Mouse (Mus musculus) heart, postnatal 0 days (tissue): ENCODE results near the gene Plekhn1. TPM values are rescaled to one million over a fixed set of nuclear protein-coding genes. Genes with fewer than 3 reads are reported as not detected.

Source experiments
- ATAC-seq: fragments of 200-750 bp; cut with Nextera tagmentation; 2 replicates; pipeline ENCODE4 v1.8.0; 2017; ENCODE audit warnings: low read depth, moderate number of reproducible peaks, moderate library complexity; ENCODE audit not compliant: insufficient read depth
- DNase-seq: peaks from one replicate; pipeline ENCODE4 v3.0.0-alpha.2; 2016; ENCODE audit warnings: low spot score
- H3K27ac ChIP-seq: fragments of 300-500 bp; sonication (generic); 2 replicates; pipeline ENCODE4 v1.5.1; 2014; ENCODE audit warnings: low read depth, mild to moderate bottlenecking
- H3K27me3 ChIP-seq: fragments of 300-500 bp; sonication (generic); 2 replicates; pipeline ENCODE4 v1.6.1; 2014; ENCODE audit warnings: low read length, mixed read lengths; ENCODE audit not compliant: control insufficient read depth, insufficient read depth
- H3K36me3 ChIP-seq: fragments of 300-500 bp; sonication (generic); replicated peaks from 2 replicates; pipeline ENCODE4 v1.6.1; 2014; ENCODE audit warnings: low read length, mixed read lengths; ENCODE audit not compliant: control insufficient read depth, insufficient read depth
- H3K4me1 ChIP-seq: fragments of 300-500 bp; sonication (generic); 2 replicates; pipeline ENCODE4 v1.6.1; 2014; ENCODE audit warnings: antibody characterized with exemption; ENCODE audit not compliant: control insufficient read depth, insufficient read depth
- H3K4me2 ChIP-seq: fragments of 300-500 bp; sonication (generic); 2 replicates; pipeline ENCODE4 v1.6.1; 2014; ENCODE audit warnings: low read depth, mild to moderate bottlenecking, low read length, moderate library complexity
- H3K4me3 ChIP-seq: fragments of 300-500 bp; sonication (generic); 2 replicates; pipeline ENCODE4 v1.5.1; 2014; ENCODE audit warnings: low read depth, low read length
- H3K9ac ChIP-seq: fragments of 300-500 bp; sonication (generic); replicated peaks from 2 replicates; pipeline ENCODE4 v1.6.1; 2014; ENCODE audit warnings: low read depth, low read length, mixed read lengths
- H3K9me3 ChIP-seq: fragments of 300-500 bp; sonication (generic); replicated peaks from 2 replicates; pipeline ENCODE4 v1.6.1; 2016; ENCODE audit warnings: low read length; ENCODE audit not compliant: control insufficient read depth
- CTCF ChIP-seq: IDR thresholded peaks from 2 replicates; pipeline ENCODE4 v1.5.1; 2016; ENCODE audit warnings: antibody characterized with exemption, control low read depth, low read depth
- EP300 ChIP-seq: IDR thresholded peaks from 2 replicates; pipeline ENCODE4 v1.6.1; 2016; ENCODE audit warnings: antibody characterized with exemption, low read depth
- WGBS: fragments of 180-500 bp; shearing (Covaris S2); extraction: QIAGEN DNeasy Blood & Tissue Kit; methylation state at CpG from one replicate; pipeline ENCODE4 v1.1.7; 2014; 5-methylcytosine and 5-hydroxymethylcytosine counted together
- polyA plus RNA-seq: library from polyadenylated mRNA; unstranded; fragments of >200 nt; fragmentation: Nextera tagmentation; extraction: Ambion mirVana; gene quantifications from 2 replicates; pipeline ENCODE4 v1.2.1, GENCODE M21; 2015
- total RNA-seq: library from RNA; depleted of rRNA; stranded (reverse); fragments of >200 nt; gene quantifications from 2 replicates; pipeline ENCODE4 v1.2.3, GENCODE M21; 2014; ENCODE audit warnings: low replicate concordance; rRNA removed

Plekhn1 gene
- total RNA-seq (15.3 and 21.9 TPM in 2 replicates), polyA plus RNA-seq (5.9 and 6.0 TPM in 2 replicates)

DNA sequence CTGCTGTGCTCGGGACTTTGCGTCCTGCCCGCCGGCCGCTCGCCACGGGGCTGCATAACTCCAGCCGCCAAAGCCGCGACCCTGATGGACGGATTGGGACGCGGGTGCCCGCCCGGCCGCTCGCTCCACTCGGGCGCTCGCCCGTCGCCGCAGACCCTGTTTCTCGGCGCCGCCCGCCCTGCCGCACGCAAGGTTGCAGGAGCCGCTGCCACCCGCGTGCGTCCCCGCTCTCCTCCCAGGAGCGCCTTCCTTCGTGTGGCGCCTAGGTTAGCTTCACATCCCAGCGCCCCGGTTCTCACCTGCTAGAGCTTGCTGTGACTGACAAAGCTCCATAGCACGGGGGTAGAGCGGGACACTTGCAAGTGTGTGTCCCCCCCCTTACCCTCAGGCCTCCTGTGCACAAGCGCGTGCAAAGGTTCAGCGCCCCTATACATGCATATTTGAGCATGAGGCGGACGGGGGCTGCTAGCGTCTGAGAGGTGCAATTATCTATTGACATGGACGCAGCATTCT lies at the start of gene Plekhn1:
TSS of gene Plekhn1 (minus strand) at position 157 of the 513 bp plus-strand sequence.
- H3K4me2 ChIP-seq = peak within 1 kb of the TSS; percentile 64
- peak within 1 kb of the TSS; percentile 75 for H3K4me3 ChIP-seq
- DNase-seq = no peak
- TF ChIP-seq CTCF (no peak), EP300 (no peak)
- H3K36me3 ChIP-seq = peaks cover 45% of the 10 kb centered on the region
- WGBS = under 1% methylated on average over 30 of the region's 48 CpGs
- peaks cover 6% of the 10 kb centered on the region for H3K4me1 ChIP-seq
- no peaks in the 10 kb centered on the region for H3K9me3 ChIP-seq
- no peaks in the 10 kb centered on the region for H3K27me3 ChIP-seq
- H3K27ac ChIP-seq = peak within 1 kb of the TSS; percentile 83
- peak within 1 kb of the TSS; percentile 61 for H3K9ac ChIP-seq
- ATAC-seq = peak; percentile 36

DNA sequence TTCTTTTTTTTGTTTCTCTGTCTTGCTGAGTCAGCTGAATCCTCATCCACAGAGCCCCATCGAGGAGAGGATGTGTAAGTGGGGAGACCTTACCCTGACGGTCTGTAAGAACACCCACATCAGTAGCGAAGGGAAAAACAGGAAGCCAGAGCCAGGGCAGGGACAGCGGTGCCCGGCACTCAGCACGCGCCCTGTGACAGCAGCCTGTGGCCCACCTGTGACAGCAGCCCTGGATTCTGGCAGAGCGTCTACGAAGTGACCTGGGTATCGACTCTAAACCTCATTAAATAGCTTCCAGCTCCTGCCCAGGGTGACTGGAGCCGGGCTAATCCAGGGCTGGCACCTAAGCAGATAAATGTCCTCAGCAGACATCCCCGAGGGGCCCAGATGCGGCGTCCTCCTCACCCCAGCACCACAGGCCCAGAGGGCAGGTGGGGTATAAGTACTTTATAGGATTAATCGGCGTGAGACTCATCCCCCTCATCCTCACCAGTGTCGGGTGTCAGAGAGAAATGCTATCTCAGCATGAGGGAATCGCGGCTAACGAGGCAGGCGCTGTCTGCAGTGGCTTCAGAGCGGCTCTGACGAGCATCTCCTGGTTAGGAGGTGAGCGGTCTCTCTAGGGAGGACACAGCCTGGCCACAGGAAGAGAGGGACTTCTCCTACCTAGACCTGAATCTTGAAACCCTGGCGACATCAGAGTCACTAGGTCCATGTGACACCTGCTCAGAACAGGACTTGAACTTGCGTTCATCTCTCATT lies 20.6 kb upstream of the Plekhn1 start, which contains the start of gene Samd11:
TSS of gene Samd11 (minus strand) at position 580 of the 762 bp plus-strand sequence.
- no peak for ATAC-seq
- Histone ChIP-seq H3K4me2 (peak within 1 kb of the TSS; percentile 21), H3K27ac (no peak within 1 kb of the TSS), H3K27me3 (peaks cover 17% of the 10 kb centered on the region), H3K9ac (no peak within 1 kb of the TSS), H3K9me3 (no peaks in the 10 kb centered on the region), H3K4me1 (no peaks in the 10 kb centered on the region), H3K36me3 (no peaks in the 10 kb centered on the region), H3K4me3 (peak within 1 kb of the TSS; percentile 17)
- TF ChIP-seq CTCF (no peak), EP300 (no peak)
- WGBS = 11% methylated on average over 26 of the region's 26 CpGs
- no peak for DNase-seq

DNA sequence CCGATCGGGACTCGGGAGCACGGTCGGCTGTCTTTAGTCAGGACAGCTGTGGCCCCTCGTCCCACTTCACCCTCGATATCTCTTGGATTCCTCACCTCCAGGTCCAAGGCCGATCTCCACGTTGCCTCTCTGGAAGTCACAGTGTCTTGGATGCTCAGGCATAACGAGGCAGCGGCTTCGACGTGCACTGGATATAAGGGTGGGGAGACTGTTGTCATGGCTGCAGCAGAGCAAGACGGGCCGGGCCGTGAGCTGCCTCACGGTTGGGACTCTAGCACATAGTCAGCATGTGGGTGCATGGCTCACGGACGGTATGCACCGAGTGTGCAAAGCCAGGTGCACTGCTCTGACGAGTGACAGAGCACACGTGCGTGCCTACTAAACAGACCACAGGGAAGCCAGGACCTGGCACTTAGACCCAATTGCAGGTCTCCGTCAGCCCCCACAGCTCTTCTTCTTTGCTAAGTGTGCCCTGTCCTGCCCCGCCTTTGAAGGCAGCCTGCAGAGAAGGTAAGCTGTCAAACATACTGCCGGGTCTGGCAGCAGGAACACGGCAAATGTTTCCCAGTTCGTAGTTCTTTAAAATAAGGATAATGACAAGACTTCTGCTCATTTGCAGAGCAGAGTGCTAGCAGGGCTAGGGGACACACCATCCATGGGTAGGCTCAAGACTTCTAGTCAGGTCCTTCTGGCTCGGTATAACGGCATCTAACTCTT lies 19.9 kb upstream of the Plekhn1 start:
- H3K4me2 ChIP-seq = peak overlapping the region; percentile 21
- no peak overlapping the region for H3K27ac ChIP-seq
- peaks cover 17% of the 10 kb centered on the region for H3K27me3 ChIP-seq
- no peak overlapping the region for H3K9ac ChIP-seq
- no peaks in the 10 kb centered on the region for H3K9me3 ChIP-seq
- 3% methylated on average over 30 of the region's 30 CpGs for WGBS
- peak; percentile 55 for ATAC-seq
- no peaks in the 10 kb centered on the region for H3K4me1 ChIP-seq
- TF ChIP-seq EP300 (no peak), CTCF (no peak)
- peak overlapping the region; percentile 12 for H3K4me3 ChIP-seq
- no peak for DNase-seq
- no peaks in the 10 kb centered on the region; the same call in 1 of the 2 replicates for H3K36me3 ChIP-seq

DNA sequence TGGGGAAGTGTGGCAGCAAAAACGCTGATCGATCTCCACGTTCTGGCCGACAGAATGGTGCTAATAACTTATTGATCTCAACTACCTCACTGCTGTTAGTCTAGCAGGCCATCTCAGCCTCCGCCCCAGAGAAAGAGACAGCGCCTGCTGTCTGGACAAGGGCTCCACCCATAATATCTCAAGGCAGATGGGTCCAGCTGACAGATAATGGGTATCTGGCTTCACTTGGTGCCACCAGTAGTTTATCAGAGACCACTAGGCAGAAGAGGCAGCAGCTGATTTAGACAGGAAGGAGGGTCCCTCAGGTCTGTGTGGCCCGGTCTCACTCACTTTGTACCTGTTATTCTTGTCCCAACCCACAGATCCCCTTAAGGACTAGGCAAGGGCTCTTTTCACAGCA lies 18.4 kb upstream of the Plekhn1 start:
- Histone ChIP-seq H3K4me3 (no peak overlapping the region), H3K27ac (no peak overlapping the region), H3K9ac (no peak overlapping the region), H3K4me1 (no peaks in the 10 kb centered on the region), H3K9me3 (no peaks in the 10 kb centered on the region), H3K36me3 (peaks cover 6% of the 10 kb centered on the region), H3K27me3 (peaks cover 17% of the 10 kb centered on the region), H3K4me2 (no peak overlapping the region)
- ATAC-seq (no peak), DNase-seq (no peak)
- WGBS = 45% methylated on average over 7 of the region's 7 CpGs
- TF ChIP-seq CTCF (no peak), EP300 (no peak)

- H3K9ac ChIP-seq = no peak overlapping the region
- DNase-seq (no peak), ATAC-seq (no peak)
- no peak overlapping the region for H3K27ac ChIP-seq
- peaks cover 17% of the 10 kb centered on the region for H3K27me3 ChIP-seq
- H3K4me2 ChIP-seq = no peak overlapping the region
- H3K4me3 ChIP-seq = no peak overlapping the region
- H3K4me1 ChIP-seq = no peaks in the 10 kb centered on the region
- WGBS = 45% methylated on average over 3 of the region's 3 CpGs
- TF ChIP-seq CTCF (no peak), EP300 (no peak)
- H3K36me3 ChIP-seq = peaks cover 10% of the 10 kb centered on the region
- H3K9me3 ChIP-seq = no peaks in the 10 kb centered on the region
Observed at GRCm38 (mm10) chr4:156252619-156253018, 18.0 kb upstream of the Plekhn1 start.
